ENCODE assay signal across 22 mouse cellular contexts in the genomic region with DNA sequence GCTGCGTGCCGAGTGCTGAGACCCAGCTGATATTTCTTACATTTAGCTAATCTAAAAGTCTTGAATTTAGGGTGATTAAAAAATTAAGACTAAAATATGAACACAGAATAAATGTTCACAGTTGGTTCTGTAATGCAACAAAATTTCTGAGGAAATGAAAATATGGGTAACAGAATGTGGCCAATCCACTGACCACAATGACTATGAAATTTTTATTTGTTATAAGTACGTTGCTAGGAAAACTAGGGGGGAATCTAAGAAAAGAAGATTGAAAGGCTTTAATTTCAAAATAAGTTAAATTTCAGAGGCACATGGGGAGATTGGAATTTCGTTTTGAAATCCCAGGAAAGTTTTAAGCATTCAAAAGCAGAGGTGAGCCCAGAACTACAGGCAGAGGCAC. TPM values are rescaled to one million over a fixed set of nuclear protein-coding genes. Genes with fewer than 3 reads are reported as not detected.
DNase-seq lines count a peak whose midpoint lies in the region; ATAC-seq lines count a peak whose summit lies in the region.
"Had no signal": no experiment of that assay in that cellular context is flagged by ENCODE, and none has a peak within 500 bp of the region (broad histone marks: within the 10 kb centered on the region; RNA-seq: fewer than 3 reads in every experiment).

No protein-coding gene starts in this region.

- H3K27ac ChIP-seq in hindbrain, embryonic 14.5 days = peak overlapping the region; percentile 98; the same call in 1 of the 2 replicates
- no peak overlapping the region for H3K27ac ChIP-seq in hindbrain, embryonic 12.5 days
- peak overlapping the region; percentile 79; the same call in 1 of the 2 replicates for H3K27ac ChIP-seq in midbrain, embryonic 15.5 days
- H3K27ac ChIP-seq in midbrain, embryonic 11.5 days (ENCODE audit: low read depth, low read length) = no peak overlapping the region
- H3K27ac ChIP-seq in limb, embryonic 10.5 days = no peak overlapping the region
- H3K27ac ChIP-seq: embryonic facial prominence, embryonic 15.5 days; forebrain, embryonic 10.5 days; heart, adult 2 months; heart, embryonic 15.5 days; intestine, embryonic 15.5 days had no signal

- no peak overlapping the region for H3K9ac ChIP-seq in hindbrain, embryonic 14.5 days
- no peak overlapping the region for H3K9ac ChIP-seq in hindbrain, embryonic 12.5 days
- no peak overlapping the region for H3K9ac ChIP-seq in midbrain, embryonic 15.5 days
- H3K9ac ChIP-seq in midbrain, embryonic 11.5 days (ENCODE audit: low read length) = no peak overlapping the region
- H3K9ac ChIP-seq: embryonic facial prominence, embryonic 15.5 days; heart, embryonic 15.5 days; intestine, embryonic 15.5 days had no signal

- DNase-seq in hindbrain, embryonic 14.5 days (ENCODE audit: low spot score) = no peak
- DNase-seq in midbrain, embryonic 11.5 days (ENCODE audit: low spot score, missing footprints) = no peak
- DNase-seq in limb, embryonic 10.5 days (ENCODE audit: low spot score) = no peak
- no peak for DNase-seq in cerebellum, adult 9-10 months
- DNase-seq: adrenal gland, postnatal 25 days; embryo, embryonic 11 days; gastrocnemius, postnatal 10 days; heart, adult 2 months; heart, postnatal 14 days had no signal

- H3K36me3 ChIP-seq in hindbrain, embryonic 14.5 days (replicated peaks; ENCODE audit: control insufficient read depth, insufficient read depth) = no peaks in the 10 kb centered on the region
- no peaks in the 10 kb centered on the region for H3K36me3 ChIP-seq in hindbrain, embryonic 12.5 days
- no peaks in the 10 kb centered on the region for H3K36me3 ChIP-seq in midbrain, embryonic 15.5 days (replicated peaks)
- no peaks in the 10 kb centered on the region for H3K36me3 ChIP-seq in midbrain, embryonic 11.5 days (ENCODE audit: control insufficient read depth, insufficient read depth, low read length)
- H3K36me3 ChIP-seq in limb, embryonic 10.5 days = no peaks in the 10 kb centered on the region
- H3K36me3 ChIP-seq: embryonic facial prominence, embryonic 15.5 days; forebrain, embryonic 10.5 days; heart, embryonic 15.5 days; intestine, embryonic 15.5 days had no signal

- H3K4me1 ChIP-seq in hindbrain, embryonic 14.5 days (replicated peaks; ENCODE audit: control insufficient read depth, insufficient read depth, low read length) = peaks cover 13% of the 10 kb centered on the region
- peaks cover 12% of the 10 kb centered on the region; the same call in 1 of the 2 replicates for H3K4me1 ChIP-seq in hindbrain, embryonic 12.5 days
- H3K4me1 ChIP-seq in midbrain, embryonic 15.5 days = peaks cover 33% of the 10 kb centered on the region
- peaks cover 24% of the 10 kb centered on the region for H3K4me1 ChIP-seq in midbrain, embryonic 11.5 days (ENCODE audit: control insufficient read depth, insufficient read depth, low read length)
- H3K4me1 ChIP-seq in limb, embryonic 10.5 days = peaks cover 31% of the 10 kb centered on the region
- H3K4me1 ChIP-seq: embryonic facial prominence, embryonic 15.5 days had no signal

- WGBS in hindbrain, embryonic 14.5 days = 80% methylated on average over 4 of the region's 4 CpGs
- 87% methylated on average over 4 of the region's 4 CpGs for WGBS in hindbrain, embryonic 12.5 days
- WGBS in midbrain, embryonic 15.5 days = 73% methylated on average over 4 of the region's 4 CpGs
- 80% methylated on average over 4 of the region's 4 CpGs for WGBS in midbrain, embryonic 11.5 days
- 86% methylated on average over 4 of the region's 4 CpGs for WGBS in limb, embryonic 10.5 days

- H3K9me3 ChIP-seq in hindbrain, embryonic 14.5 days (ENCODE audit: control insufficient read depth, low read length) = no peaks in the 10 kb centered on the region
- no peaks in the 10 kb centered on the region for H3K9me3 ChIP-seq in hindbrain, embryonic 12.5 days (replicated peaks)
- H3K9me3 ChIP-seq in midbrain, embryonic 15.5 days = no peaks in the 10 kb centered on the region
- no peaks in the 10 kb centered on the region for H3K9me3 ChIP-seq in midbrain, embryonic 11.5 days (ENCODE audit: control insufficient read depth, low read length)
- H3K9me3 ChIP-seq in limb, embryonic 10.5 days (replicated peaks) = no peaks in the 10 kb centered on the region
- H3K9me3 ChIP-seq: embryonic facial prominence, embryonic 15.5 days; forebrain, embryonic 10.5 days; heart, embryonic 15.5 days; intestine, embryonic 15.5 days had no signal

- no peak overlapping the region for H3K4me3 ChIP-seq in hindbrain, embryonic 14.5 days (replicated peaks; ENCODE audit: low read length)
- no peak overlapping the region for H3K4me3 ChIP-seq in hindbrain, embryonic 12.5 days
- no peak overlapping the region for H3K4me3 ChIP-seq in midbrain, embryonic 15.5 days
- H3K4me3 ChIP-seq in midbrain, embryonic 11.5 days (ENCODE audit: low read depth, low read length) = no peak overlapping the region
- H3K4me3 ChIP-seq in limb, embryonic 10.5 days = no peak overlapping the region
- H3K4me3 ChIP-seq: embryonic facial prominence, embryonic 15.5 days; erythroblast, embryonic 14.5 days; forebrain, embryonic 10.5 days; heart, adult 2 months; heart, embryonic 15.5 days; intestine, embryonic 15.5 days had no signal

- H3K4me2 ChIP-seq in hindbrain, embryonic 14.5 days (replicated peaks) = no peak overlapping the region
- H3K4me2 ChIP-seq in hindbrain, embryonic 12.5 days (replicated peaks) = no peak overlapping the region
- no peak overlapping the region for H3K4me2 ChIP-seq in midbrain, embryonic 15.5 days
- H3K4me2 ChIP-seq in midbrain, embryonic 11.5 days = no peak overlapping the region
- H3K4me2 ChIP-seq: embryonic facial prominence, embryonic 15.5 days; heart, embryonic 11.5 days; heart, embryonic 15.5 days; intestine, embryonic 15.5 days had no signal

- H3K27me3 ChIP-seq in hindbrain, embryonic 14.5 days (ENCODE audit: control insufficient read depth, insufficient read depth, low read length) = peaks cover 5% of the 10 kb centered on the region; the same call in 1 of the 2 replicates
- H3K27me3 ChIP-seq in hindbrain, embryonic 12.5 days = peaks cover 11% of the 10 kb centered on the region
- H3K27me3 ChIP-seq in midbrain, embryonic 15.5 days (replicated peaks) = no peaks in the 10 kb centered on the region
- peaks cover 4% of the 10 kb centered on the region; the same call in 1 of the 2 replicates for H3K27me3 ChIP-seq in midbrain, embryonic 11.5 days (ENCODE audit: control insufficient read depth, insufficient read depth, low read length)
- peaks cover 5% of the 10 kb centered on the region; the same call in 1 of the 2 replicates for H3K27me3 ChIP-seq in limb, embryonic 10.5 days (ENCODE audit: low read depth, poor library complexity, severe bottlenecking)
- H3K27me3 ChIP-seq: CH12.LX, Patski had no signal

- no peak for ATAC-seq in hindbrain, embryonic 14.5 days (ENCODE audit: low FRiP score)
- no peak for ATAC-seq in hindbrain, embryonic 12.5 days (ENCODE audit: low FRiP score)
- ATAC-seq in midbrain, embryonic 15.5 days (replicated peaks) = no peak
- ATAC-seq in midbrain, embryonic 11.5 days (ENCODE audit: low FRiP score) = no peak
- ATAC-seq in hematopoietic stem cell, adult 5-6 weeks (replicated peaks in 1 of 2; ENCODE audit: insufficient read depth in 1 of 2, low FRiP score in 2 of 2, low TSS enrichment in 1 of 2, low read depth in 1 of 2, poor library complexity in 2 of 2, severe bottlenecking in 2 of 2) = peak; percentile 50 to 60; a peak in 3 of 4 replicates
- ATAC-seq: activated CD4-positive, CD25-positive, alpha-beta regulatory T cell, adult 4 months; forebrain, embryonic 14.5 days; intestine, embryonic 15.5 days; Patski had no signal

RNA-seq across cellular contexts. Expression of gene Mab21l1, which starts 8.3 kb away (rescaled TPM):
- 131 and 149 TPM in 2 replicates for polyA plus RNA-seq in hindbrain, embryonic 14.5 days (2014; fragmentation: Nextera tagmentation; extraction: Ambion mirVana)
- 104 and 115 TPM in 2 replicates for polyA plus RNA-seq in hindbrain, embryonic 12.5 days (2016; fragmentation: Nextera tagmentation; extraction: Ambion mirVana)
- 159 and 172 TPM in 2 replicates for polyA plus RNA-seq in midbrain, embryonic 15.5 days (2015; fragmentation: Nextera tagmentation; extraction: Ambion mirVana)
- polyA plus RNA-seq in midbrain, embryonic 11.5 days (2014; fragmentation: Nextera tagmentation; extraction: Ambion mirVana) = 92.8 and 102 TPM in 2 replicates
- not detected in 2 replicates for total RNA-seq in hematopoietic stem cell, adult 5-6 weeks (2017)
- 34.9 and 67.2 TPM in 2 replicates for polyA plus RNA-seq in limb, embryonic 10.5 days (2016; fragmentation: Nextera tagmentation; extraction: Ambion mirVana)
- total RNA-seq: CH12.LX; heart, postnatal 14 days had no signal
- polyA plus RNA-seq: erythroblast, embryonic 14.5 days had no signal

Comparison
In these comparisons a context has a peak if more than half of its experiments do, and no peak if none do; other contexts are left out.
1. H3K27ac ChIP-seq: peak in hindbrain, embryonic 14.5 days (single experiment) and midbrain, embryonic 15.5 days (single experiment); none in hindbrain, embryonic 12.5 days (single experiment), midbrain, embryonic 11.5 days (single experiment) and limb, embryonic 10.5 days (single experiment).
2. ATAC-seq: peak in hematopoietic stem cell, adult 5-6 weeks (2 of 2); none in hindbrain, embryonic 14.5 days (single experiment), hindbrain, embryonic 12.5 days (single experiment), midbrain, embryonic 15.5 days (single experiment) and midbrain, embryonic 11.5 days (single experiment).